In the genomic region with DNA sequence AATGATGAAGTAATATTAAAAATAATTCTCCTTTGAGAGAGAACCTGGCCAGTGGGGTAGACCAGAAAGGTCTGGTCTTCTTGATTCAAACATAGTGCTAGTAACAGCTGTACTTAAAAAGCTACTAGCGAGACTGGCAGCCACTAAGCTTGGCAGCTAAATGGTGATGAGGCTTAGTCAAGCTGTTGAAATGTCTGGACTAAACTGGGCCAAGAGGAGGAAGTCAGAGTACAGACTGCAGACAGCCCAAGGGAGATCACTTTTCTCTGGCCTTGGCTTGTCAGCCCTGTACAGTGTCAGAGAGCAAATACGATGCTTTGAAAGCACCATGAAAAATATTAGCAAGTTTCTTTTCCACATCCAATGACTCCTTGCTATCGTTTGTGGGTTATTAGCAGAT, we compare ENCODE assay signal across 14 mouse cellular contexts. TPM values are rescaled to one million over a fixed set of nuclear protein-coding genes. Genes with fewer than 3 reads are reported as not detected.
DNase-seq lines count a peak whose midpoint lies in the region; ATAC-seq lines count a peak whose summit lies in the region.
"Had no signal": no experiment of that assay in that cellular context is flagged by ENCODE, and none has a peak within 500 bp of the region (broad histone marks: within the 10 kb centered on the region; RNA-seq: fewer than 3 reads in every experiment).

No protein-coding gene starts in this region.

- DNase-seq in cerebellum, postnatal 10 days = peak; percentile 60 to 69
- no peak for DNase-seq in cerebellum, adult 9-11 months
- peak; percentile 49 for DNase-seq in retina, postnatal 1 day
- no peak for DNase-seq in retina, embryonic 14.5 days (ENCODE audit: low spot score)
- peak; percentile 38 to 63 for DNase-seq in gastrocnemius, postnatal 36 days
- peak; percentile 13 to 30 for DNase-seq in lung, postnatal 4 days
- DNase-seq in embryo, embryonic 11 days = no peak
- no peak for DNase-seq in forebrain, embryonic 11.5 days (ENCODE audit: low spot score)
- DNase-seq: cerebellum, postnatal 36 days; kidney, postnatal 36 days; liver, embryonic 13.5 days had no signal

- intact Hi-C loops in gastrocnemius, postnatal 36 days (cut with DNase I) = no loop called here

- H3K27ac ChIP-seq in forebrain, embryonic 11.5 days (ENCODE audit: low read depth, low read length) = no peak overlapping the region
- H3K27ac ChIP-seq: hindbrain, postnatal 0 days; liver, embryonic 13.5 days; midbrain, embryonic 13.5 days; stomach, embryonic 15.5 days had no signal

- no peak overlapping the region for H3K4me2 ChIP-seq in forebrain, embryonic 11.5 days (ENCODE audit: low read depth, low read length, severe bottlenecking)
- H3K4me2 ChIP-seq: liver, embryonic 13.5 days; midbrain, embryonic 13.5 days; stomach, embryonic 15.5 days had no signal

- H3K4me3 ChIP-seq in forebrain, embryonic 11.5 days (ENCODE audit: low read depth, low read length) = no peak overlapping the region
- H3K4me3 ChIP-seq: liver, embryonic 13.5 days; midbrain, embryonic 13.5 days; stomach, embryonic 15.5 days had no signal

- no peaks in the 10 kb centered on the region; the same call in 1 of the 2 replicates for H3K4me1 ChIP-seq in forebrain, embryonic 11.5 days (replicated peaks; ENCODE audit: control insufficient read depth, insufficient read depth, low read length)

- no peaks in the 10 kb centered on the region for H3K36me3 ChIP-seq in forebrain, embryonic 11.5 days (ENCODE audit: control insufficient read depth, insufficient read depth, low read length)
- H3K36me3 ChIP-seq: liver, embryonic 13.5 days; midbrain, embryonic 13.5 days; stomach, embryonic 15.5 days had no signal

- 88% methylated on average over 3 of the region's 3 CpGs for WGBS in forebrain, embryonic 11.5 days

- H3K9me3 ChIP-seq in forebrain, embryonic 11.5 days (ENCODE audit: control insufficient read depth, low read length) = no peaks in the 10 kb centered on the region
- H3K9me3 ChIP-seq: liver, embryonic 13.5 days; midbrain, embryonic 13.5 days; stomach, embryonic 15.5 days had no signal

- no peaks in the 10 kb centered on the region for H3K27me3 ChIP-seq in forebrain, embryonic 11.5 days (ENCODE audit: control insufficient read depth, insufficient read depth, low read length)
- H3K27me3 ChIP-seq: liver, embryonic 13.5 days; midbrain, embryonic 13.5 days; stomach, embryonic 15.5 days had no signal

- H3K9ac ChIP-seq in forebrain, embryonic 11.5 days (ENCODE audit: low read length) = no peak overlapping the region
- H3K9ac ChIP-seq: liver, embryonic 13.5 days; midbrain, embryonic 13.5 days; stomach, embryonic 15.5 days had no signal

- ATAC-seq in forebrain, embryonic 11.5 days (replicated peaks; ENCODE audit: low FRiP score) = no peak
- ATAC-seq: hindbrain, postnatal 0 days; midbrain, embryonic 13.5 days had no signal

RNA-seq across cellular contexts. Expression of a gene that starts 2.5 kb away (rescaled TPM):
- 10 to 100 TPM; 85.8 to 90.1 TPM for total RNA-seq in gastrocnemius, postnatal 36 days (2021)
- polyA plus RNA-seq in forebrain, embryonic 11.5 days (2014; fragmentation: Nextera tagmentation; extraction: Ambion mirVana) = 28.3 and 30.7 TPM in 2 replicates

Comparison
In these comparisons a context has a peak if more than half of its experiments do, and no peak if none do; other contexts are left out.
1. DNase-seq: peak in cerebellum, postnatal 10 days (2 of 2), retina, postnatal 1 day (single experiment), gastrocnemius, postnatal 36 days (2 of 2) and lung, postnatal 4 days (2 of 2); none in cerebellum, adult 9-11 months (single experiment), retina, embryonic 14.5 days (single experiment), embryo, embryonic 11 days (single experiment) and forebrain, embryonic 11.5 days (single experiment).